In the genomic region with DNA sequence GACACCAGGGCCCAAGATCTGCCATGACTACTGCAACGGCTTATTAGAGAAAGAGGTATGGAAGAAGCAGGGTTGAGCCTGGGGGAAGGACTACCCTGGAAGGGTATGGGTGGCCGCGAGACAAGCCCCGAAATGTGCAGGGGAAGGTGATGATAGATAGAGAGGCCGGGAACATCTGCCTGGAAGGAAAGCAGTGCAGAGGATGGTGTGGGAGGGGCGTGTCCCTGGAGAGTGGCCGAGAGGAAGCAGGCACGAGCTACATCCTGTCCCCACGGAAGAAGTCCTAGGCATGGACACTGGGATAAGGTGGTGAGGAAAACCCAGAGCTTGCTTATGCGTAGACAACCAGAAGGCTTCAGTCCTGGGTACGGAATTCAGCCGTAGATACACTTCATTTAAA, we compare ENCODE assay signal across 17 mouse cellular contexts. TPM values are rescaled to one million over a fixed set of nuclear protein-coding genes. Genes with fewer than 3 reads are reported as not detected.
DNase-seq lines count a peak whose midpoint lies in the region; ATAC-seq lines count a peak whose summit lies in the region.
"Had no signal": no experiment of that assay in that cellular context is flagged by ENCODE, and none has a peak within 500 bp of the region (broad histone marks: within the 10 kb centered on the region; RNA-seq: fewer than 3 reads in every experiment).

No protein-coding gene starts in this region.

- no peak overlapping the region for H3K9ac ChIP-seq in lung, embryonic 15.5 days
- H3K9ac ChIP-seq: embryonic facial prominence, embryonic 12.5 days; forebrain, postnatal 0 days; limb, embryonic 13.5 days had no signal

- DNase-seq in gastrocnemius, postnatal 10 days: peak; percentile 28
- no peak for DNase-seq in gastrocnemius, postnatal 4 days (ENCODE audit: low spot score in 2 of 2)
- DNase-seq in lung, adult 18-20 months: no peak
- DNase-seq in limb, embryonic 10.5 days (ENCODE audit: low spot score): no peak
- DNase-seq in left cerebral cortex, postnatal 4 days: no peak
- DNase-seq: cerebellum, adult 18-20 months; forebrain, postnatal 0 days; kidney, adult 8-10 months; right cerebral cortex, adult 18-20 months; thymus, postnatal 25 days had no signal

- H3K36me3 ChIP-seq in lung, embryonic 15.5 days: peaks cover 22% of the 10 kb centered on the region
- peaks cover 76% of the 10 kb centered on the region for H3K36me3 ChIP-seq in limb, embryonic 10.5 days
- H3K36me3 ChIP-seq: G1E had no signal

- intact Hi-C loops in left cerebral cortex, postnatal 4 days (cut with DNase I): no loop called here

- H3K4me2 ChIP-seq in lung, embryonic 15.5 days: no peak overlapping the region
- H3K4me2 ChIP-seq: embryonic facial prominence, embryonic 12.5 days; limb, embryonic 13.5 days had no signal

- 49% methylated on average over 12 of the region's 12 CpGs for WGBS in lung, embryonic 15.5 days
- 83% methylated on average over 12 of the region's 12 CpGs for WGBS in limb, embryonic 10.5 days

- H3K4me3 ChIP-seq in lung, embryonic 15.5 days: no peak overlapping the region
- no peak overlapping the region for H3K4me3 ChIP-seq in limb, embryonic 10.5 days
- H3K4me3 ChIP-seq: embryonic facial prominence, embryonic 12.5 days; layer of hippocampus, adult 2 months; limb, embryonic 13.5 days had no signal

- no peaks in the 10 kb centered on the region for H3K9me3 ChIP-seq in lung, embryonic 15.5 days
- H3K9me3 ChIP-seq in limb, embryonic 10.5 days (replicated peaks): no peaks in the 10 kb centered on the region
- H3K9me3 ChIP-seq: embryonic facial prominence, embryonic 12.5 days; G1E; limb, embryonic 13.5 days had no signal

- H3K27me3 ChIP-seq in lung, embryonic 15.5 days: no peaks in the 10 kb centered on the region
- no peaks in the 10 kb centered on the region for H3K27me3 ChIP-seq in limb, embryonic 10.5 days (ENCODE audit: low read depth, poor library complexity, severe bottlenecking)
- H3K27me3 ChIP-seq: embryonic facial prominence, embryonic 12.5 days; limb, embryonic 13.5 days had no signal

- peaks cover 35% of the 10 kb centered on the region for H3K4me1 ChIP-seq in lung, embryonic 15.5 days
- H3K4me1 ChIP-seq in limb, embryonic 10.5 days: peaks cover 25% of the 10 kb centered on the region

- ATAC-seq in lung, embryonic 15.5 days (ENCODE audit: borderline replicate concordance, extremely low read depth, low FRiP score, low TSS enrichment): no peak
- ATAC-seq in neutrophil, adult 5-6 weeks (ENCODE audit: extremely low read depth, insufficient number of reproducible peaks, low FRiP score, poor library complexity, severe bottlenecking): 0 out of 2 replicates have a peak, but pooled peaks have one; percentile 20
- ATAC-seq in CD4-positive, CD25-positive, alpha-beta regulatory T cell, adult 4 months: no peak

- peak overlapping the region; percentile 22; the same call in 1 of the 2 replicates for H3K27ac ChIP-seq in lung, embryonic 15.5 days
- H3K27ac ChIP-seq in limb, embryonic 10.5 days: peak overlapping the region; percentile 42; the same call in 1 of the 2 replicates
- H3K27ac ChIP-seq: embryonic facial prominence, embryonic 12.5 days; layer of hippocampus, adult 2 months; limb, embryonic 13.5 days had no signal

RNA-seq across cellular contexts. Expression of a gene that starts 56.9 kb away (rescaled TPM):
- total RNA-seq in gastrocnemius, postnatal 10 days (2021): 10 to 100 TPM; 13.7 to 19.0 TPM
- 10 to 100 TPM; 29.1 to 30.5 TPM for total RNA-seq in gastrocnemius, postnatal 4 days (2021)
- 20.7 and 23.0 TPM in 2 replicates for polyA plus RNA-seq in lung, embryonic 15.5 days (2015; fragmentation: Nextera tagmentation; extraction: Ambion mirVana)
- polyA plus RNA-seq in limb, embryonic 10.5 days (2016; fragmentation: Nextera tagmentation; extraction: Ambion mirVana): 17.4 and 19.0 TPM in 2 replicates
- total RNA-seq in neutrophil, adult 5-6 weeks (2017): not detected in 2 replicates
- not detected for polyA plus RNA-seq in CD4-positive, CD25-positive, alpha-beta regulatory T cell, adult 4 months (2017; shearing (Covaris generic))
- total RNA-seq in left cerebral cortex, postnatal 4 days (2021): 1 to 10 TPM; 9.1 to 9.5 TPM
- polyA plus RNA-seq: G1E had no signal

Comparison
In these comparisons a context has a peak if more than half of its experiments do, and no peak if none do; other contexts are left out.
1. RNA of a gene that starts 56.9 kb away (total RNA-seq): 29.1 to 30.5 TPM in gastrocnemius, postnatal 4 days, 13.7 to 19.0 TPM in gastrocnemius, postnatal 10 days and 9.1 to 9.5 TPM in left cerebral cortex, postnatal 4 days; not detected in neutrophil, adult 5-6 weeks; every median in the first group is over 10 times any median in the second.